Mouse (Mus musculus): ENCODE data around the gene Aldh1a3.

Gene Aldh1a3

GRCm38 (mm10) chr7:66427437-66428161, at the start of gene Aldh1a3:
TSS of gene Aldh1a3 (minus strand) at chr7:66427517.
- DNase-seq (ENCODE audit: low read depth, low spot score): no peak

GRCm38 (mm10) chr7:66476289-66476688, 49.0 kb upstream of the Aldh1a3 start:
- DNase-seq (ENCODE audit: low read depth, low spot score): no peak

- no peak for DNase-seq (ENCODE audit: low read depth, low spot score)
These were observed 44.4 kb upstream of the Aldh1a3 start for GRCm38 (mm10) chr7:66471641-66472216.

GRCm38 (mm10) chr7:66466641-66467040, 39.3 kb upstream of the Aldh1a3 start:
- DNase-seq (ENCODE audit: low read depth, low spot score): no peak

- no peak for DNase-seq (ENCODE audit: low read depth, low spot score)
These were observed 37.9 kb upstream of the Aldh1a3 start for GRCm38 (mm10) chr7:66465241-66465640.

- no peak for DNase-seq (ENCODE audit: low read depth, low spot score)
These were observed 35.8 kb upstream of the Aldh1a3 start for GRCm38 (mm10) chr7:66463081-66463480.

- no peak for DNase-seq (ENCODE audit: low read depth, low spot score)
These were observed 24.4 kb upstream of the Aldh1a3 start for GRCm38 (mm10) chr7:66451622-66452295.

GRCm38 (mm10) chr7:66449971-66450752, 22.8 kb upstream of the Aldh1a3 start:
- peak; percentile 68 for DNase-seq (ENCODE audit: low read depth, low spot score)

- DNase-seq (ENCODE audit: low read depth, low spot score): no peak
These were observed 21.6 kb upstream of the Aldh1a3 start for GRCm38 (mm10) chr7:66448786-66449540.

GRCm38 (mm10) chr7:66448304-66448703, 21.0 kb upstream of the Aldh1a3 start:
- DNase-seq (ENCODE audit: low read depth, low spot score): no peak

GRCm38 (mm10) chr7:66446860-66447259, 19.5 kb upstream of the Aldh1a3 start:
- DNase-seq (ENCODE audit: low read depth, low spot score): no peak

GRCm38 (mm10) chr7:66445117-66445905, 18.0 kb upstream of the Aldh1a3 start:
- DNase-seq (ENCODE audit: low read depth, low spot score): no peak

- DNase-seq (ENCODE audit: low read depth, low spot score): no peak
These were observed 17.4 kb upstream of the Aldh1a3 start for GRCm38 (mm10) chr7:66444706-66445105.

GRCm38 (mm10) chr7:66442501-66443369, 15.4 kb upstream of the Aldh1a3 start:
- no peak for DNase-seq (ENCODE audit: low read depth, low spot score)

GRCm38 (mm10) chr7:66438787-66439669, 11.7 kb upstream of the Aldh1a3 start:
- no peak for DNase-seq (ENCODE audit: low read depth, low spot score)

- DNase-seq (ENCODE audit: low read depth, low spot score): peak; percentile 41
These were observed 7.2 kb upstream of the Aldh1a3 start for GRCm38 (mm10) chr7:66434453-66434935.

- no peak for DNase-seq (ENCODE audit: low read depth, low spot score)
These were observed 272 bp downstream of the Aldh1a3 start for GRCm38 (mm10) chr7:66427053-66427436.

- DNase-seq (ENCODE audit: low read depth, low spot score): no peak
These were observed 5.4 kb downstream of the Aldh1a3 start for GRCm38 (mm10) chr7:66421903-66422302.

Measured in embryo, embryonic 11.5 days (tissue).